Mouse (Mus musculus) yolk sac, embryonic 10.5 days (tissue): ENCODE measurements at regions not wholly inside any gene's neighbourhood (a gene's known extent, or its start where the extent isn't known, plus 50 kb on each side); places are given as distances from the start of the nearest gene placed in this dataset.

Experiments used
- DNase-seq: peaks from one replicate; pipeline ENCODE4 v3.0.0-alpha.2; 2017; ENCODE audit warnings: low spot score

GRCm38 (mm10) chr13:53996867-53997266, 58.6 kb downstream of the Drd1 start:
- DNase-seq: no peak

- peak; percentile 1 for DNase-seq
These were observed 62.5 kb downstream of the Drd1 start for GRCm38 (mm10) chr13:53992863-53993451.

GRCm38 (mm10) chr13:53979226-53979625, 76.3 kb downstream of the Drd1 start:
- DNase-seq: no peak

GRCm38 (mm10) chr13:53969421-53969820, 86.1 kb downstream of the Drd1 start:
- DNase-seq: no peak

GRCm38 (mm10) chr13:53956167-53956566, 99.3 kb downstream of the Drd1 start:
- no peak for DNase-seq

GRCm38 (mm10) chr13:53948056-53948455, 107.4 kb downstream of the Drd1 start:
- DNase-seq: peak; percentile 48

- DNase-seq: no peak
These were observed 109.8 kb downstream of the Drd1 start for GRCm38 (mm10) chr13:53945681-53946080.

GRCm38 (mm10) chr13:53941005-53941747, 114.3 kb downstream of the Drd1 start:
- no peak for DNase-seq

GRCm38 (mm10) chr13:53935174-53935699, 120.3 kb downstream of the Drd1 start:
- DNase-seq: no peak

- no peak for DNase-seq
These were observed 121.0 kb downstream of the Drd1 start for GRCm38 (mm10) chr13:53934457-53934856.

GRCm38 (mm10) chr13:53926128-53926527, 129.4 kb downstream of the Drd1 start:
- no peak for DNase-seq

- no peak for DNase-seq
These were observed 131.1 kb downstream of the Drd1 start for GRCm38 (mm10) chr13:53924433-53924832.

GRCm38 (mm10) chr13:53923721-53924374, 131.7 kb downstream of the Drd1 start:
- no peak for DNase-seq

- DNase-seq: peak; percentile 8
These were observed 133.7 kb downstream of the Drd1 start for GRCm38 (mm10) chr13:53921796-53922195.

- DNase-seq: no peak
These were observed 135.6 kb downstream of the Drd1 start for GRCm38 (mm10) chr13:53919851-53920381.

- no peak for DNase-seq
These were observed 140.0 kb downstream of the Drd1 start for GRCm38 (mm10) chr13:53915456-53915855.

GRCm38 (mm10) chr13:53914434-53914833, 141.1 kb downstream of the Drd1 start:
- no peak for DNase-seq

- DNase-seq: no peak
These were observed 142.0 kb downstream of the Drd1 start for GRCm38 (mm10) chr13:53913501-53913900.

- no peak for DNase-seq
These were observed 143.7 kb downstream of the Drd1 start for GRCm38 (mm10) chr13:53911846-53912245.

- no peak for DNase-seq
These were observed 144.2 kb downstream of the Drd1 start for GRCm38 (mm10) chr13:53911261-53911660.

- no peak for DNase-seq
These were observed 145.3 kb downstream of the Drd1 start for GRCm38 (mm10) chr13:53910251-53910650.

- DNase-seq: no peak
These were observed 151.0 kb downstream of the Drd1 start for GRCm38 (mm10) chr13:53904471-53904870.

- DNase-seq: no peak
These were observed 151.9 kb downstream of the Drd1 start for GRCm38 (mm10) chr13:53903626-53904025.
